Mouse (Mus musculus) megakaryocyte-erythroid progenitor cell, adult 5-6 weeks (primary cell): ENCODE results near the gene Ptger1. TPM values are rescaled to one million over a fixed set of nuclear protein-coding genes. Genes with fewer than 3 reads are reported as not detected.

Experiments used
- ATAC-seq: replicated peaks from 2 replicates; pipeline ENCODE4 v1.8.0; 2016; ENCODE audit warnings: mild to moderate bottlenecking, inconsistent platforms; ENCODE audit not compliant: severe bottlenecking, poor library complexity, low FRiP score, low TSS enrichment
- total RNA-seq, 2 experiments: library from RNA; stranded (forward) in 1 of 2; stranded (reverse) in 1 of 2; fragments of 200-1000, 215-1000 nt in 1 of 2; fragments of >200 nt in 1 of 2; fragmentation: Nextera tagmentation in 1 of 2; gene quantifications; 2 replicates each; pipeline ENCODE4 v1.2.3; 2014 to 2017

The Ptger1 gene
- total RNA-seq, 2 experiments from 2014 or later = 1.1 TPM; not detected in 1

DNA sequence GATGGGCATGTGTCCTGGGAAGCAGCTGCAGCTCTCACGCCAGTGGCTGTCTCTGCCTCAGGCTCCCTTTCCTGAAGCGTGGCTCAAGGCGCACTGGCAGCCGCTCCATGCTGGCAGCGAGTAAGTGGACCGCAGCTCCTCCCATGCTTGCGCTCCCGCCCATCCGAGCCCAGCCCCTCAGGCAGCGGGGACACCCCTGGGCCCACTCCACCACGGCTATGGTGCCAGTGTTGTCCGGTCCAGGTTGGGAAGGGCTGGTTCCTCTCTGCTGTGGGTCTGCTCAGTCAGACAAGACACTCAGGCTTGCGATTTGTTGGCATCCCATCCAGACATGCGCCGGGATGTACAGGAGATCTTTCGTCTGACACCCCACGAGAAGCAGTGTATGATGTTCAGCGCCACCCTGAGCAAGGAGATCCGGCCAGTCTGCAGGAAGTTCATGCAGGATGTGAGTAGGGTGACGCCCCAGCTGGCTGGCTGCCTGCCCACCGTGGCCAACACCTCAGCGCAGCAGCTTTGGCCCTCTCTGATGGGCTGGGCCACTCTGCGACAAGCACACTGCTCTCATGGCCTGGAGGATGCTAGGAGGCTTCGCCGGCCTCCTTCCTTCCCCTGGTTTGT lies 55.0 kb downstream of the Ptger1 start:
- ATAC-seq = no peak

Other genes with a start within 250 kb of the Ptger1 start
- gene Scoc, start 208.3 kb upstream of the Ptger1 start, total RNA-seq (2014; fragmentation: Nextera tagmentation) = 97.8 and 106 TPM in 2 replicates
- 83.0 and 91.3 TPM in 2 replicates for gene Scoc, start 208.3 kb upstream of the Ptger1 start, total RNA-seq (2017)
- gene Olfr370, start 130.9 kb upstream of the Ptger1 start, total RNA-seq (2014; fragmentation: Nextera tagmentation) = not detected in 2 replicates
- gene Olfr370, start 130.9 kb upstream of the Ptger1 start, total RNA-seq (2017) = not detected in 2 replicates
- gene Ndufb7, start 100.0 kb upstream of the Ptger1 start, total RNA-seq (2014; fragmentation: Nextera tagmentation) = 199 and 204 TPM in 2 replicates
- gene Ndufb7, start 100.0 kb upstream of the Ptger1 start, total RNA-seq (2017) = 173 and 183 TPM in 2 replicates
- gene Tecr, start 58.7 kb upstream of the Ptger1 start, total RNA-seq (2014; fragmentation: Nextera tagmentation) = 304 and 466 TPM in 2 replicates
- 230 and 318 TPM in 2 replicates for gene Tecr, start 58.7 kb upstream of the Ptger1 start, total RNA-seq (2017)
- gene Dnajb1, start 58.5 kb upstream of the Ptger1 start, total RNA-seq (2014; fragmentation: Nextera tagmentation) = 49.7 and 52.6 TPM in 2 replicates
- 50.2 and 63.1 TPM in 2 replicates for gene Dnajb1, start 58.5 kb upstream of the Ptger1 start, total RNA-seq (2017)
- 15.6 and 31.4 TPM in 2 replicates for gene Gipc1, start 14.0 kb upstream of the Ptger1 start, total RNA-seq (2014; fragmentation: Nextera tagmentation)
- 6.5 and 6.9 TPM in 2 replicates for gene Gipc1, start 14.0 kb upstream of the Ptger1 start, total RNA-seq (2017)
- 36.3 and 83.2 TPM in 2 replicates for gene Pkn1, start 32.5 kb downstream of the Ptger1 start, total RNA-seq (2014; fragmentation: Nextera tagmentation)
- 21.9 and 33.0 TPM in 2 replicates for gene Pkn1, start 32.5 kb downstream of the Ptger1 start, total RNA-seq (2017)
- gene Ddx39, start 48.5 kb downstream of the Ptger1 start, total RNA-seq (2014; fragmentation: Nextera tagmentation) = 205 and 224 TPM in 2 replicates
- gene Ddx39, start 48.5 kb downstream of the Ptger1 start, total RNA-seq (2017) = 154 and 213 TPM in 2 replicates
- gene Adgre5, start 74.6 kb downstream of the Ptger1 start, total RNA-seq (2014; fragmentation: Nextera tagmentation) = 44.3 and 63.7 TPM in 2 replicates
- 46.9 and 64.8 TPM in 2 replicates for gene Adgre5, start 74.6 kb downstream of the Ptger1 start, total RNA-seq (2017)
- 25.2 and 28.8 TPM in 2 replicates for gene Adgrl1, start 233.4 kb downstream of the Ptger1 start, total RNA-seq (2014; fragmentation: Nextera tagmentation)
- gene Adgrl1, start 233.4 kb downstream of the Ptger1 start, total RNA-seq (2017) = 7.9 and 13.2 TPM in 2 replicates